Mouse (Mus musculus) kidney, postnatal 36 days (tissue): ENCODE results near the gene Zfp146.
"Not testable (repeated sequence)": the region's sequence is repeated elsewhere in the genome, so short reads cannot be mapped to it uniquely, and the experiment has no call there.

Experiments used
- DNase-seq, 2 experiments: peaks; one replicate each; pipeline ENCODE4 v3.0.0; 2021 to 2022; ENCODE audit warnings: mixed read lengths in 2 of 2

The Zfp146 gene

GRCm38 (mm10) chr7:30121308-30122187 lies 48.0 kb downstream of the Zfp146 start, which contains the start of gene Zfp382:
Zfp382 (plus strand) TSS chr7:30121942.
- peak; percentile 86 to 93 for DNase-seq

GRCm38 (mm10) chr7:30117935-30118334 lies 51.6 kb downstream of the Zfp146 start:
- DNase-seq: not testable (repeated sequence)

- DNase-seq: no peak
Measured at GRCm38 (mm10) chr7:30116076-30116475, 53.5 kb downstream of the Zfp146 start.
